ENCODE assay signal across 19 mouse cellular contexts in genomic region chr19:48559432-48559831, GRCm38 (mm10).
"Had no signal": no experiment of that assay in that cellular context is flagged by ENCODE, and none has a peak within 500 bp of the region (broad histone marks: within the 10 kb centered on the region; RNA-seq: fewer than 3 reads in every experiment).

No protein-coding gene starts in this region.

- H3K4me2 ChIP-seq: kidney, embryonic 15.5 days; liver, embryonic 13.5 days; lung, embryonic 14.5 days; midbrain, embryonic 13.5 days; neural tube, embryonic 15.5 days; stomach, embryonic 15.5 days had no signal

- H3K4me1 ChIP-seq: kidney, embryonic 15.5 days; liver, embryonic 13.5 days; midbrain, embryonic 10.5 days; midbrain, embryonic 13.5 days; neural tube, embryonic 15.5 days; stomach, embryonic 15.5 days had no signal

- H3K36me3 ChIP-seq: kidney, embryonic 15.5 days; liver, embryonic 13.5 days; midbrain, embryonic 10.5 days; midbrain, embryonic 13.5 days; neural tube, embryonic 15.5 days; stomach, embryonic 15.5 days had no signal

- DNase-seq: kidney, adult 8-10 months; kidney, postnatal 36 days; layer of hippocampus, postnatal 36 days; liver, embryonic 13.5 days; lung, embryonic 14.5 days; retina, postnatal 1 day; right cerebral cortex, postnatal 25 days; spleen, adult 18-20 months; thymus, postnatal 25 days had no signal

- H3K9ac ChIP-seq: kidney, embryonic 15.5 days; liver, embryonic 13.5 days; lung, embryonic 14.5 days; midbrain, embryonic 13.5 days; neural tube, embryonic 15.5 days; stomach, embryonic 15.5 days had no signal

- H3K4me3 ChIP-seq: kidney, embryonic 15.5 days; left cerebral cortex, adult 2 months; liver, embryonic 13.5 days; midbrain, embryonic 10.5 days; midbrain, embryonic 13.5 days; myocyte; neural tube, embryonic 15.5 days; stomach, embryonic 15.5 days had no signal

- ATAC-seq: lung, postnatal 0 days; midbrain, embryonic 13.5 days; midbrain, embryonic 16.5 days had no signal

- H3K27ac ChIP-seq: kidney, embryonic 15.5 days; left cerebral cortex, adult 2 months; liver, embryonic 13.5 days; macrophage; midbrain, embryonic 10.5 days; midbrain, embryonic 13.5 days; neural tube, embryonic 15.5 days; stomach, embryonic 15.5 days had no signal

- H3K9me3 ChIP-seq: kidney, embryonic 15.5 days; liver, embryonic 13.5 days; midbrain, embryonic 10.5 days; midbrain, embryonic 13.5 days; neural tube, embryonic 15.5 days; stomach, embryonic 15.5 days had no signal

- H3K27me3 ChIP-seq: kidney, embryonic 15.5 days; liver, embryonic 13.5 days; midbrain, embryonic 13.5 days; neural tube, embryonic 15.5 days; stomach, embryonic 15.5 days had no signal
